Mouse (Mus musculus) natural killer cell, adult 2 months (primary cell): ENCODE data around the gene Galnt10.
A peak's percentile ranks its signal among the peaks of the same experiment; 100 is the strongest.
"Not testable (repeated sequence)": the region's sequence is repeated elsewhere in the genome, so short reads cannot be mapped to it uniquely, and the experiment has no call there.

ENCODE experiments used
- DNase-seq, 2 experiments: peaks; one replicate each; pipeline ENCODE4 v3.0.0; 2022; ENCODE audit warnings: low spot score in 2 of 2

Gene Galnt10

DNA sequence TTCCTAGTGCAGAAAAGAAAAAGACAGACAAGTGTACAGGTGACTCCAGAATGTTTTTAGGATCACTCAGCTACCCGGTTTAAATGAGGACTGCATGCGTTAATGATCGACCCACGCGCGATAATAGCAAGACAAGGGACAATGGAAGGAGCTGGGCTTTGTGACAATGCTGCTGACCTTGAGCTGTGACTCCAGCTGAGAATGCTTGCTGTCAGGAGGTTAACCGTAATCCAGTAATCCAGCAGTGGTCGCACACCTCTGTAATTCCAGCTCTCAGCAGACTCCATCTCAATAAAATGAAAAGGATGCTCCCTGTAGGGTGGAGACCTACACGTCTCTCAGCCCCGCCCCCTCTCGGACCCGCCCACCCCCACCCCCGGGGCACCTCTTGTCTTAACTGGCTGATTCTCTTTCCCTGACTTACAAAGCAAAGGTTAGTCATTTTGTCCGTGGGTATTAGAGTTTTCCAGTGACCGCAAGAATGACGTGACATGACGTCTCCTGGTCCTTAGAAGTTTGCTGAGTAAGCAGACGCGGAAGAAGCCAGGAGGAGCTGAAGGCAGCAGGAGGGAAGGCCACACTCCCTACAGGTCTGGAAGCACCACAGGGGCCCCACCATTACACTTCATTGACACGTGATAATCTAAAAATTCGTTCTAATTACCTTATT, 145.8 kb downstream of the Galnt10 start:
- no peak for DNase-seq

- no peak for DNase-seq
Measured at GRCm38 (mm10) chr11:57795086-57795485, 149.8 kb downstream of the Galnt10 start.

DNA sequence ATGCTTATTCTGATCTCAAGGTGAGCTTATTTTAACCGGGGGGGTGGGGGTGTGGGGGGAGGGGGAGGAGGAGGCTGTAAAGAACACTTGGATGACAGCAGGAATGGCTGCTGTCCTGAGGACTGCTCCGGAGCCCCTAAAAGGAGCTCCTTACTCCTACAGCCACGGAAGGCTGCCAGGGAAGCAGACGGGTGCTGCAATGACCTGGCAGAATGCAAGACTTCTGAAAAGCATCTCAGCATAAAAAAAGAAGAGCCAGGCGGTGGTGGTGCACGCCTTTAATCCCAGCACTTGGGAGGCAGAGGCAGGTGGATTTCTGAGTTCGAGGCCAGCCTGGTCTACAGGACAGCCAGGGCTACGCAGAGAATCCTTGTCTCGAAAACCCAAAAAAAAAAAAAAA, 152.6 kb downstream of the Galnt10 start:
- DNase-seq = no peak

- no peak for DNase-seq
Measured at GRCm38 (mm10) chr11:57799456-57799855, 154.2 kb downstream of the Galnt10 start.

DNA sequence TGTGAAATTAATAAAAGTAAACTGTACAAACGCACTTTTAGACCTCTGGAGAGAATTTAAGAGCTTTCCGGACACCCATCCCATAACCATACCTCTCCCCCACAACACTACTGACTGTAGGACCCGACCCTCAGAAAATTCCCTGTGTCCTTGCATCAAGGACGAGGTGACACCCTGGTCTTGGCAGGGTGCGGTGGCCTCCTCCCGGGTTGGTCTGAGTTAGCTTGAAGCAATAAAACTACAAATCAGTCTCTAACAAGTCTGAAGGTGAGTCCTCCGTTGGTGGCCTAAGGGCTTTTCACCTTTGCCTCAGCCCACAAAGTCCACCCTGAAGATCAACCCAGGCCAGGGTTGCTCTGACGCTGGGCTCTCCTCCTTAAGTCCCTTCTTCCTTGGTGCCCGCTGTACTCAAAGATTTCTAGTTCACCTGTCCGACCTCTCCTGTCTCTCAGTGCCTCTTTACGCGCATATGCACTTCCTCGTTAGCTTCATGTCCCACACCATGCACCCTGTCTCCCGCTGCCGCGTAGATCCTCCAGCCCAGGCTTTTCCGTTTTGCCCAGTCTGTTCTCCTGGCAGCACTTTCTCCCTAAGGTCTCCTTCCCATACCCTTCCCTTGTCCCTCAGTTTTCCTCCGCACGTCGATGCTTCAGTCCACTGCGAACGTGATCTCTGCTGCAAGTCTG, 155.2 kb downstream of the Galnt10 start:
- DNase-seq = peak in 1 of 2 experiments; percentile 20

DNA sequence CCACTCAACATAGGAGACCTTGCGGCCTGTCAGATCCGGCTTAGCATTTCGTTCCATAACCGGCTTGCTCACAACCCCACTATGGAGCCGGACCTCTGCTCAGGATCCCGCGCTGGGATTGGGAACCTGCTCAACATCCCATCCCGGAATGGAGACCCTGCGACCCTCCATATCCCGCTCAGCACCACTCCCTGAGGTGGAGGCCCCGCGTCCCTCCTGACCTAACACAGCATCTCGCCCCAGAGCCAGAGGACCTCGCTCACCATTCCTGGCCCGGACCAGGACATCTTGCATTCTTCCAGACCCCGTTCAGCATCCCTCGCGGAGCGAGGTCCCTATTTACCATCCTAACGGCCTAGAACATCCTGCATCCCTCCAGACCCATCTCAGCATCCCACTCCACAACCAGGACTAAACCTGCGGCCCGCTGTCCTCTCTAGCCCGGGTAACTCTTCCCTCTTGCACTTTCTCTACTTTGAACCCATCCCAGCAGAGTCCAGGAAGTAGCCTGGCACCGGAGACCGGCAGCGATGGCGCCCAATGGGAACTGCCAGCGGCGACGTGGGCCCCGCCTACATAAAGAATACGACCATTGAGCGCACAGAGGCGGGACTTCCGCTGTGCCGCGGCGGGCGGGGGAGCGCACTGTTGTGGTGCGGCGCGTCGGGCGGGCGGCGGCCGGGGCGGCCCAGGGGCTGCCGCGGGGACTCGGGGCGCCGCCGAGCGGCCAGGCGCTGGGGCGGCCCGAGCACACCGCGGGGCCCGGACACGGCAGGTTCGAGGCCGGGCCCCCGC, 155.9 kb downstream of the Galnt10 start, which contains the start of gene Sap30l:
Gene Sap30l, plus strand, starts transcription at position 667 of the 795 bp plus-strand sequence.
- peak; percentile 91 to 93 for DNase-seq

- DNase-seq = peak; percentile 21 to 28
Measured at GRCm38 (mm10) chr11:57801766-57802510, 156.7 kb downstream of the Galnt10 start.

DNA sequence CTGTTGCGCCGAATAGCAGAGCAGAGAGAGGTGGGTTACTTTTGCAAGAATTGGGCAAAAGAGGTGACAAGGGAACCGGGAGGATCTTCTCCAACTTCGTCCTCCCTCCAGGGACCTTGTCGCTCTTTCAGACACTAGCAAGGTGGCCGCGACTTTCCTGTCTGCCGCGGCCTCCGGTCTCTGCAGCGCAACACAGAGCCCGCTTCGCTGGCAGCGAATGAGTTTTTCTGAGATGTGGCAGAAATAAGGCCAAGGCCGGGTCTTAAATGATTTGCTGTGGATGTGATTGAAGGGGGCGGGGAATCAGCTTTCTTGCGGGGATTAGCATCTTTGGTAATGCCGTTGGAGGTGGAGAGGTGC, 157.2 kb downstream of the Galnt10 start:
- DNase-seq = no peak

GRCm38 (mm10) chr11:57805047-57805446, 159.8 kb downstream of the Galnt10 start:
- no peak for DNase-seq

- no peak for DNase-seq
Measured at GRCm38 (mm10) chr11:57809017-57809731, 163.9 kb downstream of the Galnt10 start.

GRCm38 (mm10) chr11:57809732-57810098, 164.5 kb downstream of the Galnt10 start:
- DNase-seq = no peak

- no peak for DNase-seq
Measured at GRCm38 (mm10) chr11:57811006-57811405, 165.8 kb downstream of the Galnt10 start.

- DNase-seq = no peak
Measured at GRCm38 (mm10) chr11:57812212-57812611, 167.0 kb downstream of the Galnt10 start.

DNA sequence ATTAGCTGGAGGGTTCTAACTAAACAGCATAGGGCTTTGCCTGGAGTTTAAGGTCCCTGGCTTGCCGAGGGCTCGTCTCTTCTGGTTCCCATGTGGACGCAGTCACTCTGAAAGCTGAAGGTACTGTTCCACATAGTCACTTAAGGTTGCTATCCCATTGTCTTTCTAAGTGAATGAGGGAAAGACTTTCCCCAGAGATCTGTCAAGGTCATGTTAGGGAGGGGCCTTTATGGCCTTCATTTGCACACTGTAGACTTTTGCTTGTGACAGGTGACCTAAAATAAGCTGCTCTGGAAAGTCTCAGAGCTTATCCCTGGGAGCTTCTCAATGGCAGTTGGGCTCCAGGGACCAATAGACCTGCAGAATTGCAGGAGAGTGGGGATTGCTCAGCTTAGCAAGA, 168.4 kb downstream of the Galnt10 start:
- no peak for DNase-seq

DNA sequence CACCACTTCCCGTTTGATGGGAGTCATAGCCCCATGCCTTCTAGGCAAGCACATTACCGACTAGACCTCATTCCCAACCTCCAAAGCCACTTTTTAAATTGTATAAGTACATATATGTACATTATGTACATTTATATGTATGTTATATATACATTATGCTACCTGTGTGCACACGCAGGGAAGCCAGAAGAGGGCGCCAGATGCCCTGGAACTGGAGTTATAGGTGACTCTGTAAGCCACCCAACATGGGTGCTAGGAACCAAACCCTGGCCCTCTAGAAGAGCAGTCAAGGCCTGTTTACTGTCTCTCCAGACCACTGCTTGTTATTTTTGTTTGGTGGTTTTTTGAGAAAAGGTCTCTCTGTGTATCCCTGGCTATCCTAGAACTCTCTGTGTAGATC, 172.9 kb downstream of the Galnt10 start:
- DNase-seq = no peak

GRCm38 (mm10) chr11:57819999-57820581, 174.8 kb downstream of the Galnt10 start:
- DNase-seq = peak; percentile 57 to 74

DNA sequence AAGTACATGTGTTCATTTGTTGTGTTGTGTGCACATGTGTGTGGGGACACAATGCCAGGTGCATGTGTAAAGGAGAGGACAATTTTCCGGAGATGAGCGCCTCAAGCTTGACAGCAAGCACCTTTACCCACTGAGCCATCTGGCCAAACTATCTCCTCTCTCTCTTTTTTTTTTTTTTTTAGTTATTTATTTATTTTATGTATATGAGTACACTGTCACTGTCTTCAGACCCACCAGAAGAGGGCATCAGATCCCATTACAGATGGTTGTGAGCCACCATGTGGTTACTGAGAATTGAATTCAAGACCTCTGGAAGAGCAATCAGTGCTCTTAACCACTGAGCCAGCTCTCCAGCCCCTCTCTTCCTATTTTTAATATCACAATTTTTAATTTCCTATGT, 177.9 kb downstream of the Galnt10 start:
- not testable (repeated sequence) for DNase-seq

GRCm38 (mm10) chr11:57823714-57824113, 178.5 kb downstream of the Galnt10 start:
- DNase-seq = no peak

DNA sequence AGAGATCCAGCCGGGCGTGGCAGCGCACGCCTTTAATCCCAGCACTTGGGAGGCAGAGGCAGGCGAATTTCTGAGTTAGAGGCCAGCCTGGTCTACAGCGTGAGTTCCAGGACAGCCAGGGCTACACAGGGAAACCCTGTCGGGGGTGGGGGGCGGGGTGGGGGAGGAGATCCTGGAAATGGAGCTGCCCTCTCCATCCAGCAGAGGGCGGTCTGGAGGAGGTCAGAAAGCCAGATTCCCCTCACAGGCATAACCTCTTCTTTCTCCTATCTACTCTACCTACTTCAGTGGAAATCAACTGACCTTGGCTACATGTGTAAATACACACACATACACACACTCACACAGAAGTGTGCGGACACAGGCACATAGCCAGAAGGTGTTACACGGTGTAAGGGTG, 180.0 kb downstream of the Galnt10 start:
- DNase-seq = not testable (repeated sequence)

GRCm38 (mm10) chr11:57827048-57827914, 182.0 kb downstream of the Galnt10 start:
- peak in 1 of 2 experiments; percentile 16 for DNase-seq
